Mouse (Mus musculus): ENCODE measurements around the gene Kcnmb2.

The Kcnmb2 gene

GRCm38 (mm10) chr3:32020981-32021380 is 118.7 kb downstream of the Kcnmb2 start:
- no peak for DNase-seq

DNA sequence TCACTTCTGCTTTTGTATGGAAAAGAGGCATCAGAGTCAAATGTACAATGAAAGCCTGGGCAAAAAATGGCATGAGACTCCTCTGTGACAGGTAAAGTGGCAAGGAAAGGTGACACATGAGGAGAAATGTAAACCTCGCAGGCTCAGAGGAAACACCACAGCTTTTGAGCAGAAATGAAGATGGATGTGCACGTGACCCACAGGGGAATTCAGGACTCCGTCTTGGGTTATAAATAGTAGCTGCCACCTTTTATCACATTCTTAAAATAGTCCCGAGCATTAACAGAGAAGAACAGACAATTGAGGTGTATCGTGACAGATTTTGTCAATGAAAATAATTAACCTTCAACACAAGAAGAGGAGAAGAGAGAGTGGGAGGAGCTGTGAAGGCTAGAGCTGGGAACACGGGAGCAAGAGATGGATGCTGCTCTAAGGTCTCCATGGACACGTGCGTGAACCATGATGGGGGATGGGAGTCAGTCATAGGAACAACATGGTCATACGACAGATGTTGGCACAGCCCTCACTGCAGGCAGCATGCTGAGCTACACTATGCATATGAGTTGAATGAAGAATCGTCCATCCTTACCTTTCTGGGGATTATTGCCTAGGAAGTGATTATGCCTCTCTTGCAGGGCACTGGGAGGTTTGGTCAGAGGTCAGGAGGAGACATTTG is 127.2 kb downstream of the Kcnmb2 start:
- no peak for DNase-seq

DNA sequence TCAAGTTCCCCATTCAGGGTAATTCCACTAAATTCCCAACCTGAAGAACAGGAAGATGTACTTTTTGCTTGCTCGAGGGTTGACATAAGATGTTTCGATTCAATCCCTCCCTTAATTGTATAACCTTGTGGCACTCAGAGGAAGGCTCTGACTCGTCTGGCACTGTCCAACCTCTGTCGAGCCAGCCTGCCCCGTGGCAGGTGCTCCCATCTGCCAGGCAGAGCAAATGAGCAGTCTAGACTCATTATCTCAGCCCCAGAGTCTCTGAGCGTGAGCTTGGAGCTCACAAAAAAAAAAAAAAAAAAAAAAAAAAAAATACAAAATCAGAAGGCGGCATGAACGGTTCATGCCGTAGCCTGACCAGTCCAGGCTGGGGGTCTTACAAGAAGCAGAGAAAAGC is 130.1 kb downstream of the Kcnmb2 start:
- DNase-seq, result peak; percentile 30

DNA sequence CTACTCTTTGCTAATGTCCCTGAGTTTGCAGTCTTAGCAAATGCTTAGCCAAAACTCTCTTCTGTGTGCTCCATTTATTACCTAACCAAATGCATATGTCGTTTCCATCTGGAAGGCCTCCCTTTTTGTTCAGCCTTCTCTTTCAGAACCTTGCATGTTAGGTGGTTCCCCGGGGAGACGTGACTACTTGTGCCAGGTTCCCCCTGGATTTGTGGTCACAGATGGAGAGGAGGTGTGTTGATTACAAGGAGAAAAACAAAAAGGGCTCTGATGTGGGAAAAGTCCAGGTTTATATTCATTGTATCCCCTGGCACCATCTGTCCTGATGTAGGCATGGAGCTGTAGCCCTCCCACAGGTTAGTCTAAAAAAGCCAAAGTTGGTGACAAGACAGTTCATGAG is 141.5 kb downstream of the Kcnmb2 start:
- peak; percentile 85 for DNase-seq

DNA sequence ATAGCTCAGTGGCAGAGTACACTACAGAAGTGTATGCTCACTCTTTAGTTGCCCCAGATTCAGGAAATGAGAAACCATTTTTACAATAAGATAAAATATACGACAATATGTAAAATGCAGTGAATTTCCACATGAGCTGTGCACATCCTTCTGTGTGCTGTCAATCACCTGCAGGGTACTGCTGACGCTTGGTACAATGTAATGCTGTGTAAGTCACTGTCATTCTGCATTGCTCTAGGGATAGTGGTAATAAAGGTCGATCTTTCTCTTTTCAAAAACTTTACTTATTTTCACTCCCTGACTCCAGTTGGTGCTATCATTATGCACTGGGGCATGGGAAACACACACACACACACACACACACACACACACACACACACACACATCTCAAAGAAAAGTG is 146.5 kb downstream of the Kcnmb2 start:
- DNase-seq, result no peak

- DNase-seq, result peak; percentile 59
Measured at GRCm38 (mm10) chr3:32052596-32052995, 150.3 kb downstream of the Kcnmb2 start.

GRCm38 (mm10) chr3:32053610-32054241 is 151.4 kb downstream of the Kcnmb2 start:
- no peak for DNase-seq

DNA sequence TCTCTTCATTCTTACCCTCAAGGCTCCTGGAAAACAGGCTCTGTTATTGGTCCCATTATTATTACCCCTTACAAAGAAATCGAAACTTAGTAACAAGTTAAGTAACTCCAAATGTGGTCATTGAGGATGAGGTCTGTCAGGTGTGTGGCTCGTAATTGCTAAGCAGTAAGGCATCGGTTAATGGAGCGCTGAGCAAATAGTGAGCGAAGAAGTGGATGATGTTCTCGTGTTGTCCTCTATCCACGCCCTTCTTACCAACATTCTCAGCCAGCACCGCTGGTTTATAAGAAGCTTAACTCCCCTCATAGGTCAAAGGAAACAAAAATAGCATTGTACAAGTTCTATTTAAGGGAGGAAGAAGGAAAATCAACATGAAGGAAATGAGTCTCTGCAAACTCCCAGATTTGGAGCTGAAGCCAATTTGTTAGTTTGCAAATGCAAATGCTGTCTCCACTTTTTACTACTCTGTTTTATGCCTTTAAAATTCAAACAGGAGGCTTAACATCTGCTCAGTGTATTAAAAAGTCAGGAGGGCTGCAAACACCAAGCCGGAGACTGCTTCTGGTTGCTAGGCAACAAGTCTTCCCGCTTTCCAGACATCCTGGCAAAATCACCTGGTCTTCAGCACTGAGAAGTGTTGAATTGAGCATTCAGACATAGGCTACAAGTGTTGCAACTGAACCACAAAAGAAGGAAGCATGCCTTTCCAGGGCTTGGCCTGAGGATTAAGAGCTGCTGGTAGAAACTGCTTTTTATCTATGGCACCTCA is 157.8 kb downstream of the Kcnmb2 start:
- no peak for DNase-seq

- no peak for DNase-seq
Measured at GRCm38 (mm10) chr3:32062685-32063084, 160.4 kb downstream of the Kcnmb2 start.

- DNase-seq, result no peak
Measured at GRCm38 (mm10) chr3:32063312-32063711, 161.0 kb downstream of the Kcnmb2 start.

- no peak for DNase-seq
Measured at GRCm38 (mm10) chr3:32067004-32067935, 165.0 kb downstream of the Kcnmb2 start.

DNA sequence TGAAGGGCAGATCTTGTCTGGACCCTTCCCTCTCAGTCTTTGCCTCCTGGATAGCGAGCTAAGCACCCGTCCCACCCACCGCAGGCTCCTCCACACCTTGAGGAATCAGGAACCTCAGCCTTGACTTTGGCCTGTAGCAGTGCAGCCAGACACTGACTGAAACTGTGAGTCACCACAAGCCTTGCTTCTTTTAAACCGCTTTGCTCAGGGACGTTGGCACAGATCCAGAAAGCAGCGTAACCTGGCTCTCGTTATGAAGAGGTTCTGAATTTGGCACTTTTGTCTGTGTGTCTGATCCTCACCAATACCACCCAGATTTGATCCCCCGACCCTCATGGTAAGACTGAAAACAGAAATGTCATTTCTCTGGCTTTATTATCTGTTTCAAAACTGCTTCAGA is 171.6 kb downstream of the Kcnmb2 start:
- no peak for DNase-seq

DNA sequence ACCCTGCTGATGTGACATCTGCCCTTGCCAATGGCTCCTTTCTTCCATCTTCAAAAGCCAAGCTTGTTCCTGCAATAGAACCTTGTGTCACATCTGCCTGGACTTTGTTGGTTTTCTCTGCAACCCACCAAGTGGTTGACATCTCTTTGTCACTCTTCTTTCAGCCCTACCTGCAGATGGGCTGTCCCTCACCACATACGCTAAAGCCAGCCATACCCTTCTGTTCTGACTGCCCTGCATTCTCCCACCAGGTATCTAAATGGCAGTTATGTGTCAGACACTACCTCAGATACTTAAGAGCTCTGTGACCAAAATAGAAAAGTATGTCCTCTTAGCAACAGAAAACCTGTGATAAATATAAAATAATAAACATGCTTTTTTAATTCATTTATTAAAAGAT is 186.5 kb downstream of the Kcnmb2 start:
- no peak for DNase-seq

DNA sequence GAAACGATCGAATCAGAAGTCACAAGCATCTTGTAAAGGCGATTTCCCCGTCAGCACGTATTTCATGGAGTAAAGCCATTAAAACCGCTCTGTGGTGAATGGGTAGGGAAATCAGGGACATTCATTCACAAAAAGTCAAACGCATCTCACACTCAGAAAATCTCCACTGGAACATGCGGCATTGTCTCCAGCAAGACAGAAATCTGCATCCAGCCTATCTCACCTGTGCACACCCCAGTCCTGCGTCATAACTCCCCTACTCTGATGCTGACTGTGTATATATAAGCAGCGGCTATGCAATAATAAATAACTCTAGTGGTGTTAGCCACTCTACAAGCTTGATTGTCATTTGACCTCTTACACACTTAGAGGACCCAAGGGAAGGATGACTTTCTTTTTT is 199.1 kb downstream of the Kcnmb2 start:
- DNase-seq, result no peak

DNA sequence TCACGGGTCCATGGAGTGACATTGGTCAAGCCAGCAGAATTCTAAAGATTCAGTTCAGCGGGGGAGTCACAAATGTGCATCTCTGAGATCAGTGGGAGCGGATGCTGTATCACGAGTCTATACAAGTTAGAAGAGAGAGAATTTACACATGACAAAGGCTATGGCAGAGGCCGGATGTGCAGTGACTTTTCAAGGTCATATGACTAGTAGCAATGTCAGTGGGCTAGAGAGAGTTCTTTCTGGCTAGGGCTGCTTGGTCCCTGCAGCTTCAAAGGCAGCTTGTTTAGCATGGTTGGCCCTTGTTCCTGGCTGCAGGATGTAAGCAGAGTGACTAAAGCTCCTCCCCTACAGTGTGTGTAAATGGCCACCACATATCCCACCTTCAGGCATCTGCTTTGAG is 217.5 kb downstream of the Kcnmb2 start:
- DNase-seq, result no peak

- DNase-seq, result no peak
Measured at GRCm38 (mm10) chr3:32121731-32122130, 219.4 kb downstream of the Kcnmb2 start.

DNA sequence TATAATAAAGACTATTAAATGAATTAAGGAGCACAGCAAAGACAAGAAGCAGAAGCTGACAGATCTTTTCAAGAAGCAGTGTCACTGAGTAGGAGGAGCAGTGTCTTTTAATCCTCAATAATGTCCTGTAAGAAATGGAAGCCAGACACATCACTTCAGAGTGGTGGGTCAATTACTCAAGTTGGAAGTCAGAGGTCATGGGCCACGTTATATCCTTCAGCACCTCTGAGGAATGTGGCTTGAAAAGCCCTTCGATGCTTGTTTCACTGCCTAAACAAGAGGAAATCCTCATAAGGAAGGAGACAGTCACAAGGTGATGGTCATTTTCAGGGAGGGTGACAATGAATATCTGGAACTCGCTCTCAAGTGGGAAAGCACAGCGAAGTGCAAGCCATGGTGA is 223.1 kb downstream of the Kcnmb2 start:
- no peak for DNase-seq

- no peak for DNase-seq
Measured at GRCm38 (mm10) chr3:32128391-32128790, 226.1 kb downstream of the Kcnmb2 start.

DNA sequence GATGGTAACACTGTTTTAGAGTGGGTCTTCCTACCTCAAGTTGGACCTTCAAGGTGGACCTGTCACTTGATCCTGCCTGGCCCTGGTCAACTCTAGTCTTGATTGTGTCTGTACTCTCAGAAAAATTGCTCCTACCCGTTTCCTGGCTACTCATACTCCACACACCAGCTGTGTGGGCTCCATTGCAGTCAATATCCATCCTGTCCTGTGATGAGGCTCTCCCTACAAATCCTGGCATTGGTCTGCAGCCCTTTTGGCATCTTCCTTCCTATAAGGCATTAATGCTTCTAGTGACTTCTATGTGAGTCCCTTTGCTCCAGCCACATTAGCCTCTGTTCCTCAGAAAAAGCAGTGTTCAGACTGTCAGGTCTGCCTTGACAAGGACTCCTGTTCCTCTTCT is 228.4 kb downstream of the Kcnmb2 start:
- no peak for DNase-seq

DNA sequence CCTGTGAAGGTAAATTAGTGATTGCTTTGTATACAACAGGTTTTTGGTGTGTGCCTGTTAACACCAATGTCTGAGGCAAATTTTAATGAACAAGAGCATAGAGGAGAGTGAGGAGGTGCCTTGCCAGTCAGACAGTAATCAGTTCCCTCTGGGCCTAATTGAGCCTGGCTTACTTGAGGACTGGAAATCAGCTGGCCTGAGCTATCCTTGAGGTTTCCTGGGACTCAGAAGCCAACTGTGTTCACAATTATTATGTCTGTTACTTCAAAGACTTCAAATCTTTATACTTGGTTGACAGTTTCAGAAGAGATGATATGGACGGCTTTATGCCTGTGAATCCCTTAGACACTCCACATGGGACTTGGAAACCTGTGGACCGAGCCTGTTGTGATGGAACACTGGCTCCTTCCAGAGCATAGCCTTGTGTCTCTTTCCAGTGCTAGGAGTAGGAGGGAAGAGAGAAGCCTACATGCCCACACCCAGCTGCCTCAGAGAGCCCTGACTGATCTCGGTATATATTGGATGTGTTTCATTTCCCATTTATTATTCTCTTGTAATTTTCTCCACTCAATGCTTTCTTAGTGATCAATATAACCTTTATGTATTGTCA is 230.2 kb downstream of the Kcnmb2 start:
- DNase-seq, result no peak

- DNase-seq, result no peak
Measured at GRCm38 (mm10) chr3:32144194-32144593, 241.9 kb downstream of the Kcnmb2 start.

- DNase-seq, result no peak
Measured at GRCm38 (mm10) chr3:32144655-32145054, 242.3 kb downstream of the Kcnmb2 start.

DNA sequence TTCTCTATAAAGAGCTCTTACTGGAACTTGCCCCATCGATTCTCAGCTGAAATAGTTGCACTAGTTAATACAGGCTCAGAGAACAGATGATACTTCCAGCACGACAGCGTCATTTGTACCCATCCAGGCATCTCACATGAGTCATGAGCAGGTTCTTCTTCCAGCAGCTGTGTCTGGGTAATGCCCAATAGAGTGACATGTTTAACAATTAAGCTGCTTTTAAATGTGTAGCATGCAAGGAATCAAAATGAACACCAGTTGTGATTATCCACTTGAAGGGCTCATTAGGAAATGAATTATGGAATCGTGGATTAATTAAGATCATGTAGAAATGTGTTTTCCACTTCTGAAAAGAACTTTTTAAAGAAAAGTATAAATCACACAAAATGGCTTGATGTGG is 245.4 kb downstream of the Kcnmb2 start:
- no peak for DNase-seq
